In the genomic region with DNA sequence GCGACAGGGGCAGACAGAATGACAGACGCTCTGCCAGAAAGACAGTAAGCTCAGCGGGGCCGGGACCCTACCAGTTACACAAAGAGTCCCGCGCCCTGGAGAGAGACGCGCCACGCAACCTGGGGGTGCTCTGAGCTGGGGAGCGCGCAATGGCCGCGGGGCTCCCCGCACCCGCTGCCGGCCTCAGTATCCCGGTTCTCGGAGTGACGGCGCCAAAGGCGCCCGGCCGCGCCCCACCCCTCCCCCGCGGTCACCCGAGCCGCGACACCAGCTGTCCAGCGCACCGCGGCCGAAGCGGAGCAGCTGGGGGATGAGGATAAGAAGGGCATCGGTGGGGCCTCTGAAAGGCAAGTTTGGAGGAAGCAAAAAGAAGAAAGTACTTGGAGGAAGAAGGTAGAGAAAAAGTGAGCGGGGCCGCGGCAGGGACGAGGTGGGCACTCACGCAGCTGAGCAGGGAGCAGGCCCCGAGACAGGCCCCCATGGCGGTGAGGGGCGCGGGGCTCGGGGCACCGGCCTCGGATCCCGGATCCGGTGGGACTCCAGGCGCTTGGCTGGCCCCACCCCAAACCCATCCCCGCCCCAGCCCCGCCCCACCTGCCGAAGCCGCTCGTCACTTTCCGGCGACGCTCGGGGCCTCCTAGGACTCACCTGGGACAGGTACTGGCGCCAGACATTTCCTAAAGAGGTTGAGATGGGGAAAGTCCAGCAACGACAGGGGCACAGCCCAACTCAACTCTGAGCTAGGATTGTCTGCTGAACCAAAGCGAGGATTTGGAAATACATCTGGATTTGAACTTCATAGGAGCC, we compare ENCODE assay signal across 8 mouse cellular contexts. TPM values are rescaled to one million over a fixed set of nuclear protein-coding genes. Genes with fewer than 3 reads are reported as not detected.
DNase-seq lines count a peak whose midpoint lies in the region; ATAC-seq and TF ChIP-seq lines count a peak whose summit lies in the region.

No protein-coding gene starts in this region.

- H3K4me2 ChIP-seq in hindbrain, postnatal 0 days (ENCODE audit: low read depth, low read length): peak overlapping the region; percentile 84
- peak overlapping the region; percentile 55 for H3K4me2 ChIP-seq in liver, embryonic 14.5 days (ENCODE audit: low read depth)

- H3K36me3 ChIP-seq in hindbrain, postnatal 0 days (ENCODE audit: insufficient read depth, low read length): no peaks in the 10 kb centered on the region
- H3K36me3 ChIP-seq in liver, embryonic 14.5 days (replicated peaks; ENCODE audit: control insufficient read depth, insufficient read depth, low read depth): no peaks in the 10 kb centered on the region

- 2% methylated on average over 59 of the region's 62 CpGs for WGBS in hindbrain, postnatal 0 days
- WGBS in liver, embryonic 14.5 days (ENCODE audit: insufficient replicate concordance): 3% methylated on average over 62 of the region's 62 CpGs
- 5% methylated on average over 61 of the region's 62 CpGs for WGBS in olfactory bulb, adult 2 months

- H3K4me3 ChIP-seq in hindbrain, postnatal 0 days (ENCODE audit: low read length): peak overlapping the region; percentile 58
- peak overlapping the region; percentile 40 to 41 for H3K4me3 ChIP-seq in liver, embryonic 14.5 days (ENCODE audit: insufficient read depth in 1 of 2, low read depth in 2 of 2, low read length in 2 of 2)
- H3K4me3 ChIP-seq in olfactory bulb, adult 2 months (ENCODE audit: insufficient read depth, low read depth, low read length): peak overlapping the region; percentile 46

- TF ChIP-seq EP300 in liver, embryonic 14.5 days (IDR thresholded peaks at IDR 0.05; ENCODE audit: low read depth): no peak

- TF ChIP-seq POLR2A in olfactory bulb, adult 2 months (IDR thresholded peaks at IDR 0.05; ENCODE audit: insufficient read depth, low read depth, low read length): no peak

- H3K9ac ChIP-seq in hindbrain, postnatal 0 days (replicated peaks; ENCODE audit: low read length): peak overlapping the region; percentile 76
- no peak overlapping the region for H3K9ac ChIP-seq in liver, embryonic 14.5 days (replicated peaks)

- no peak for TF ChIP-seq CTCF in hindbrain, postnatal 0 days (IDR thresholded peaks at IDR 0.05; ENCODE audit: low read depth)
- TF ChIP-seq CTCF in liver, embryonic 14.5 days (IDR thresholded peaks at IDR 0.05; ENCODE audit: low read depth): no peak
- no peak for TF ChIP-seq CTCF in olfactory bulb, adult 2 months (IDR thresholded peaks at IDR 0.05; ENCODE audit: insufficient read depth, low read depth, low read length)

- peak; percentile 36; the same call in 1 of the 2 replicates for ATAC-seq in hindbrain, postnatal 0 days
- no peak; the same call in 1 of the 2 replicates for ATAC-seq in liver, embryonic 14.5 days (ENCODE audit: insufficient read depth)
- no peak for ATAC-seq in megakaryocyte-erythroid progenitor cell, adult 5-6 weeks (replicated peaks; ENCODE audit: low FRiP score, low TSS enrichment, poor library complexity, severe bottlenecking)

- H3K9me3 ChIP-seq in hindbrain, postnatal 0 days (ENCODE audit: low read length): no peaks in the 10 kb centered on the region
- H3K9me3 ChIP-seq in liver, embryonic 14.5 days (ENCODE audit: control insufficient read depth, low read length): no peaks in the 10 kb centered on the region

- peak; percentile 26 to 48 for DNase-seq in lung, adult 18-20 months
- DNase-seq in lung, postnatal 10 days: no peak
- peak; percentile 58 for DNase-seq in embryo, embryonic 9.5 days (ENCODE audit: extremely low spot score)
- peak; percentile 53 for DNase-seq in hindbrain, postnatal 0 days (ENCODE audit: low spot score)
- no peak for DNase-seq in liver, embryonic 14.5 days (ENCODE audit: low read depth in 3 of 3, low spot score in 3 of 3)
- DNase-seq in spleen, postnatal 4 days (ENCODE audit: low spot score in 2 of 2): no peak

- H3K4me1 ChIP-seq in hindbrain, postnatal 0 days (ENCODE audit: insufficient read depth, low read length): peaks cover 6% of the 10 kb centered on the region; the same call in 1 of the 2 replicates
- 0 out of 4 replicates have a peak, but pooled peaks cover 0 to 4% of the 10 kb centered on the region in 2 experiments for H3K4me1 ChIP-seq in liver, embryonic 14.5 days (replicated peaks; ENCODE audit: control insufficient read depth in 2 of 2, insufficient read depth in 2 of 2, low read length in 1 of 2)
- H3K4me1 ChIP-seq in olfactory bulb, adult 2 months (ENCODE audit: control insufficient read depth, insufficient read depth, low read length): peaks cover 20% of the 10 kb centered on the region

- no peaks in the 10 kb centered on the region for H3K27me3 ChIP-seq in hindbrain, postnatal 0 days (ENCODE audit: insufficient read depth, low read length)
- H3K27me3 ChIP-seq in liver, embryonic 14.5 days (ENCODE audit: control insufficient read depth, insufficient read depth, low read length): peaks cover 62% of the 10 kb centered on the region

- H3K27ac ChIP-seq in hindbrain, postnatal 0 days: peak overlapping the region; percentile 89
- no peak overlapping the region for H3K27ac ChIP-seq in liver, embryonic 14.5 days
- no peak overlapping the region for H3K27ac ChIP-seq in olfactory bulb, adult 2 months (ENCODE audit: insufficient read depth, low read depth, low read length)

RNA-seq across cellular contexts. Expression of a gene that starts 3.8 kb away (rescaled TPM):
- total RNA-seq in hindbrain, postnatal 0 days (2014; rRNA removed): 17.1 and 18.7 TPM in 2 replicates
- 17.8 and 19.2 TPM in 2 replicates for polyA plus RNA-seq in hindbrain, postnatal 0 days (2015; fragmentation: Nextera tagmentation; extraction: Ambion mirVana)
- 0.45 and 0.48 TPM in 2 replicates for polyA plus RNA-seq in liver, embryonic 14.5 days (2012; rRNA removed)
- 0.23 and 0.30 TPM in 2 replicates for polyA plus RNA-seq in liver, embryonic 14.5 days (2014; fragmentation: Nextera tagmentation; extraction: Ambion mirVana)
- polyA plus RNA-seq in olfactory bulb, adult 2 months (2012; ENCODE audit: insufficient read depth, insufficient read length, low replicate concordance, missing spikeins): not detected in 2 replicates
- total RNA-seq in megakaryocyte-erythroid progenitor cell, adult 5-6 weeks (2014; fragmentation: Nextera tagmentation): not detected in 2 replicates
- not detected in 2 replicates for total RNA-seq in megakaryocyte-erythroid progenitor cell, adult 5-6 weeks (2017)

RNA-seq across cellular contexts. Expression of a gene that starts 33.2 kb away (rescaled TPM):
- 122 and 131 TPM in 2 replicates for total RNA-seq in hindbrain, postnatal 0 days (2014; rRNA removed)
- 392 and 410 TPM in 2 replicates for polyA plus RNA-seq in hindbrain, postnatal 0 days (2015; fragmentation: Nextera tagmentation; extraction: Ambion mirVana)
- polyA plus RNA-seq in liver, embryonic 14.5 days (2012; rRNA removed): 0.15 and 0.61 TPM in 2 replicates
- 0.22 and 0.29 TPM in 2 replicates for polyA plus RNA-seq in liver, embryonic 14.5 days (2014; fragmentation: Nextera tagmentation; extraction: Ambion mirVana)
- not detected in 2 replicates for polyA plus RNA-seq in olfactory bulb, adult 2 months (2012; ENCODE audit: insufficient read depth, insufficient read length, low replicate concordance, missing spikeins)
- total RNA-seq in megakaryocyte-erythroid progenitor cell, adult 5-6 weeks (2014; fragmentation: Nextera tagmentation): not detected in 2 replicates
- total RNA-seq in megakaryocyte-erythroid progenitor cell, adult 5-6 weeks (2017): not detected in 2 replicates

RNA-seq across cellular contexts. Expression of a gene that starts 33.3 kb away (rescaled TPM):
- 4.5 and 6.8 TPM in 2 replicates for total RNA-seq in hindbrain, postnatal 0 days (2014; rRNA removed)
- 1.3 and 1.7 TPM in 2 replicates for polyA plus RNA-seq in hindbrain, postnatal 0 days (2015; fragmentation: Nextera tagmentation; extraction: Ambion mirVana)
- 0.08 TPM in 1 of 2 replicates, not detected in the other for polyA plus RNA-seq in liver, embryonic 14.5 days (2012; rRNA removed)
- not detected in 2 replicates for polyA plus RNA-seq in liver, embryonic 14.5 days (2014; fragmentation: Nextera tagmentation; extraction: Ambion mirVana)
- not detected in 2 replicates for polyA plus RNA-seq in olfactory bulb, adult 2 months (2012; ENCODE audit: insufficient read depth, insufficient read length, low replicate concordance, missing spikeins)
- not detected in 2 replicates for total RNA-seq in megakaryocyte-erythroid progenitor cell, adult 5-6 weeks (2014; fragmentation: Nextera tagmentation)
- not detected in 2 replicates for total RNA-seq in megakaryocyte-erythroid progenitor cell, adult 5-6 weeks (2017)

RNA-seq across cellular contexts. Expression of a gene that starts 53.0 kb away (rescaled TPM):
- total RNA-seq in hindbrain, postnatal 0 days (2014; rRNA removed): 0.68 and 2.0 TPM in 2 replicates
- 1.3 and 1.8 TPM in 2 replicates for polyA plus RNA-seq in hindbrain, postnatal 0 days (2015; fragmentation: Nextera tagmentation; extraction: Ambion mirVana)
- 0.01 TPM in 1 of 2 replicates, not detected in the other for polyA plus RNA-seq in liver, embryonic 14.5 days (2012; rRNA removed)
- polyA plus RNA-seq in liver, embryonic 14.5 days (2014; fragmentation: Nextera tagmentation; extraction: Ambion mirVana): not detected in 2 replicates
- polyA plus RNA-seq in olfactory bulb, adult 2 months (2012; ENCODE audit: insufficient read depth, insufficient read length, low replicate concordance, missing spikeins): not detected in 2 replicates
- not detected in 2 replicates for total RNA-seq in megakaryocyte-erythroid progenitor cell, adult 5-6 weeks (2014; fragmentation: Nextera tagmentation)
- not detected in 2 replicates for total RNA-seq in megakaryocyte-erythroid progenitor cell, adult 5-6 weeks (2017)

Comparison
In these comparisons a context has a peak if more than half of its experiments do, and no peak if none do; other contexts are left out.
1. DNase-seq: peak in lung, adult 18-20 months (2 of 2), embryo, embryonic 9.5 days (single experiment) and hindbrain, postnatal 0 days (single experiment); none in lung, postnatal 10 days (single experiment), liver, embryonic 14.5 days (0 of 3) and spleen, postnatal 4 days (0 of 2).
2. RNA of a gene that starts 3.8 kb away (polyA plus RNA-seq): 17.8 to 19.2 TPM in hindbrain, postnatal 0 days; 0.23 to 0.48 TPM in liver, embryonic 14.5 days and not detected in olfactory bulb, adult 2 months; every median in the first group is over 10 times any median in the second.
3. RNA of a gene that starts 33.2 kb away (polyA plus RNA-seq): 392 to 410 TPM in hindbrain, postnatal 0 days and not detected in olfactory bulb, adult 2 months; 0.15 to 0.61 TPM in liver, embryonic 14.5 days; every median in the first group is over 10 times any median in the second.
4. Peak in every context shown above with its lines, with median percentiles within 50 percentile points of each other: H3K4me3 ChIP-seq.